Mouse (Mus musculus) hindbrain, embryonic 16.5 days (tissue): ENCODE results near the gene Mast3. TPM values are rescaled to one million over a fixed set of nuclear protein-coding genes. Genes with fewer than 3 reads are reported as not detected.
A peak's percentile ranks its signal among the peaks of the same experiment; 100 is the strongest.

Source experiments
- ATAC-seq: fragments of 200-750 bp; cut with Nextera tagmentation; 2 replicates; pipeline ENCODE4 v1.8.0; 2017; ENCODE audit warnings: moderate TSS enrichment, moderate library complexity
- H3K27ac ChIP-seq: fragments of 300-500 bp; sonication (generic); 2 replicates; pipeline ENCODE4 v1.5.1; 2014; ENCODE audit warnings: low read depth, mild to moderate bottlenecking, control low read depth, low read length, moderate library complexity
- H3K27me3 ChIP-seq: fragments of 300-500 bp; sonication (generic); replicated peaks from 2 replicates; pipeline ENCODE4 v1.6.1; 2014; ENCODE audit warnings: low read length; ENCODE audit not compliant: control insufficient read depth, insufficient read depth
- H3K36me3 ChIP-seq: fragments of 300-500 bp; sonication (generic); 2 replicates; pipeline ENCODE4 v1.6.1; 2014; ENCODE audit warnings: mild to moderate bottlenecking, low read length, moderate library complexity, mixed read lengths; ENCODE audit not compliant: control insufficient read depth, insufficient read depth
- H3K4me1 ChIP-seq: fragments of 300-500 bp; sonication (generic); 2 replicates; pipeline ENCODE4 v1.6.1; 2014; ENCODE audit warnings: low read depth, low read length; ENCODE audit not compliant: control insufficient read depth, insufficient read depth
- H3K4me2 ChIP-seq: fragments of 300-500 bp; sonication (generic); 2 replicates; pipeline ENCODE4 v1.6.1; 2014; ENCODE audit warnings: mild to moderate bottlenecking, low read length, control low read depth, moderate library complexity
- H3K4me3 ChIP-seq: fragments of 300-500 bp; sonication (generic); 2 replicates; pipeline ENCODE4 v1.5.1; 2014; ENCODE audit warnings: mild to moderate bottlenecking, low read length, control low read depth, moderate library complexity
- H3K9ac ChIP-seq: fragments of 300-500 bp; sonication (generic); 2 replicates; pipeline ENCODE4 v1.6.1; 2014; ENCODE audit warnings: low read depth, mild to moderate bottlenecking, control low read depth, low read length, moderate library complexity
- H3K9me3 ChIP-seq: fragments of 300-500 bp; sonication (generic); 2 replicates; pipeline ENCODE4 v1.6.1; 2014; ENCODE audit warnings: mild to moderate bottlenecking, low read length, moderate library complexity; ENCODE audit not compliant: control insufficient read depth
- WGBS: fragments of 180-500 bp; shearing (Covaris S2); extraction: QIAGEN DNeasy Blood & Tissue Kit; methylation state at CpG from one replicate; pipeline ENCODE4 v1.1.7; 2014; 5-methylcytosine and 5-hydroxymethylcytosine counted together
- polyA plus RNA-seq: library from polyadenylated mRNA; unstranded; fragments of >200 nt; fragmentation: Nextera tagmentation; extraction: Ambion mirVana; gene quantifications from 2 replicates; pipeline ENCODE4 v1.2.1, GENCODE M21; 2015

The Mast3 gene
- polyA plus RNA-seq, 1 experiment from 2014 or later, result 21.9 TPM

- Histone ChIP-seq H3K36me3 (no peaks in the 10 kb centered on the region), H3K4me3 (no peak overlapping the region), H3K27me3 (peaks cover 10% of the 10 kb centered on the region), H3K27ac (no peak overlapping the region), H3K9ac (no peak overlapping the region), H3K9me3 (no peaks in the 10 kb centered on the region), H3K4me1 (no peaks in the 10 kb centered on the region; the same call in 1 of the 2 replicates), H3K4me2 (no peak overlapping the region)
- ATAC-seq, result no peak
- WGBS, result 90% methylated on average over 13 of the region's 13 CpGs
These were observed 54.6 kb downstream of the Mast3 start for GRCm38 (mm10) chr8:70750128-70750680.

- no peak overlapping the region for H3K4me3 ChIP-seq
- H3K4me2 ChIP-seq, result no peak overlapping the region
- no peak for ATAC-seq
- no peaks in the 10 kb centered on the region for H3K9me3 ChIP-seq
- no peak overlapping the region for H3K27ac ChIP-seq
- H3K4me1 ChIP-seq, result peaks cover 2% of the 10 kb centered on the region
- H3K9ac ChIP-seq, result no peak overlapping the region
- H3K27me3 ChIP-seq, result peaks cover 15% of the 10 kb centered on the region
- no peaks in the 10 kb centered on the region for H3K36me3 ChIP-seq
- 85% methylated on average over 19 of the region's 19 CpGs for WGBS
These were observed 55.7 kb downstream of the Mast3 start for GRCm38 (mm10) chr8:70749097-70749674.

GRCm38 (mm10) chr8:70748246-70749096, 56.4 kb downstream of the Mast3 start:
- Histone ChIP-seq H3K9me3 (no peaks in the 10 kb centered on the region), H3K27me3 (peaks cover 22% of the 10 kb centered on the region), H3K27ac (no peak overlapping the region), H3K4me3 (no peak overlapping the region), H3K9ac (no peak overlapping the region), H3K36me3 (no peaks in the 10 kb centered on the region), H3K4me1 (peaks cover 8% of the 10 kb centered on the region), H3K4me2 (no peak overlapping the region)
- ATAC-seq, result no peak
- 87% methylated on average over 23 of the region's 23 CpGs for WGBS

- no peaks in the 10 kb centered on the region for H3K9me3 ChIP-seq
- no peak overlapping the region for H3K27ac ChIP-seq
- H3K4me3 ChIP-seq, result no peak overlapping the region
- WGBS, result 84% methylated on average over 18 of the region's 18 CpGs
- no peak overlapping the region for H3K9ac ChIP-seq
- H3K4me1 ChIP-seq, result peaks cover 13% of the 10 kb centered on the region
- ATAC-seq, result no peak
- H3K36me3 ChIP-seq, result no peaks in the 10 kb centered on the region
- H3K4me2 ChIP-seq, result no peak overlapping the region
- peaks cover 32% of the 10 kb centered on the region for H3K27me3 ChIP-seq
These were observed 57.5 kb downstream of the Mast3 start for GRCm38 (mm10) chr8:70747211-70747890.

GRCm38 (mm10) chr8:70746676-70747075, 58.2 kb downstream of the Mast3 start:
- H3K4me3 ChIP-seq, result no peak overlapping the region
- H3K9ac ChIP-seq, result no peak overlapping the region
- H3K9me3 ChIP-seq, result no peaks in the 10 kb centered on the region
- 74% methylated on average over 9 of the region's 9 CpGs for WGBS
- peaks cover 38% of the 10 kb centered on the region for H3K27me3 ChIP-seq
- peaks cover 13% of the 10 kb centered on the region for H3K4me1 ChIP-seq
- no peak overlapping the region for H3K27ac ChIP-seq
- ATAC-seq, result no peak
- no peak overlapping the region for H3K4me2 ChIP-seq
- H3K36me3 ChIP-seq, result no peaks in the 10 kb centered on the region

GRCm38 (mm10) chr8:70745691-70746220, 59.1 kb downstream of the Mast3 start:
- WGBS, result 61% methylated on average over 17 of the region's 19 CpGs
- no peaks in the 10 kb centered on the region for H3K36me3 ChIP-seq
- H3K9ac ChIP-seq, result no peak overlapping the region
- H3K27ac ChIP-seq, result no peak overlapping the region
- H3K27me3 ChIP-seq, result peaks cover 38% of the 10 kb centered on the region
- peaks cover 13% of the 10 kb centered on the region for H3K4me1 ChIP-seq
- no peak overlapping the region for H3K4me2 ChIP-seq
- no peak overlapping the region for H3K4me3 ChIP-seq
- no peaks in the 10 kb centered on the region for H3K9me3 ChIP-seq
- ATAC-seq, result no peak

GRCm38 (mm10) chr8:70744806-70745205, 60.0 kb downstream of the Mast3 start:
- Histone ChIP-seq H3K27me3 (peaks cover 37% of the 10 kb centered on the region), H3K36me3 (no peaks in the 10 kb centered on the region), H3K9me3 (no peaks in the 10 kb centered on the region), H3K4me2 (no peak overlapping the region; the same call in 1 of the 2 replicates), H3K4me3 (no peak overlapping the region; the same call in 1 of the 2 replicates), H3K4me1 (peaks cover 13% of the 10 kb centered on the region), H3K9ac (no peak overlapping the region), H3K27ac (no peak overlapping the region)
- 55% methylated on average over 11 of the region's 11 CpGs for WGBS
- ATAC-seq, result no peak

- peak overlapping the region; percentile 67 for H3K4me2 ChIP-seq
- H3K4me1 ChIP-seq, result peaks cover 13% of the 10 kb centered on the region
- H3K4me3 ChIP-seq, result peak overlapping the region; percentile 40
- H3K9ac ChIP-seq, result peak overlapping the region; percentile 52
- H3K27ac ChIP-seq, result no peak overlapping the region
- 3% methylated on average over 48 of the region's 48 CpGs for WGBS
- peaks cover 36% of the 10 kb centered on the region for H3K27me3 ChIP-seq
- H3K36me3 ChIP-seq, result no peaks in the 10 kb centered on the region
- no peaks in the 10 kb centered on the region for H3K9me3 ChIP-seq
- ATAC-seq, result 0 out of 2 replicates have a peak, but pooled peaks have one; percentile 28
These were observed 60.9 kb downstream of the Mast3 start for GRCm38 (mm10) chr8:70743656-70744590.
